Mouse (Mus musculus) hindbrain, embryonic 14.5 days (tissue): ENCODE data around the gene Olfr1388. TPM values are rescaled to one million over a fixed set of nuclear protein-coding genes. Genes with fewer than 3 reads are reported as not detected.
"Not testable (repeated sequence)": the region's sequence is repeated elsewhere in the genome, so short reads cannot be mapped to it uniquely, and the experiment has no call there.

Experiments
- ATAC-seq: fragments of 200-750 bp; cut with Nextera tagmentation; 2 replicates; pipeline ENCODE4 v1.8.0; 2017; ENCODE audit warnings: moderate number of reproducible peaks, mild to moderate bottlenecking, moderate TSS enrichment, moderate library complexity; ENCODE audit not compliant: low FRiP score
- DNase-seq: peaks from one replicate; pipeline ENCODE4 v3.0.0-alpha.2; 2015; ENCODE audit warnings: low spot score
- H3K27ac ChIP-seq: fragments of 300-500 bp; sonication (generic); 2 replicates; pipeline ENCODE4 v1.5.1; 2014; ENCODE audit warnings: mild to moderate bottlenecking, moderate library complexity
- H3K27me3 ChIP-seq: fragments of 300-500 bp; sonication (generic); 2 replicates; pipeline ENCODE4 v1.6.1; 2014; ENCODE audit warnings: mild to moderate bottlenecking, low read length, mixed read lengths; ENCODE audit not compliant: control insufficient read depth, insufficient read depth
- H3K36me3 ChIP-seq: fragments of 300-500 bp; sonication (generic); replicated peaks from 2 replicates; pipeline ENCODE4 v1.6.1; 2014; ENCODE audit not compliant: control insufficient read depth, insufficient read depth
- H3K4me1 ChIP-seq: fragments of 300-500 bp; sonication (generic); replicated peaks from 2 replicates; pipeline ENCODE4 v1.6.1; 2014; ENCODE audit warnings: antibody characterized with exemption, low read length, mixed read lengths; ENCODE audit not compliant: control insufficient read depth, insufficient read depth
- H3K4me2 ChIP-seq: fragments of 300-500 bp; sonication (generic); replicated peaks from 2 replicates; pipeline ENCODE4 v1.6.1; 2014; ENCODE audit warnings: mild to moderate bottlenecking, moderate library complexity
- H3K4me3 ChIP-seq: fragments of 300-500 bp; sonication (generic); replicated peaks from 2 replicates; pipeline ENCODE4 v1.5.1; 2014; ENCODE audit warnings: mild to moderate bottlenecking, low read length
- H3K9ac ChIP-seq: fragments of 300-500 bp; sonication (generic); 2 replicates; pipeline ENCODE4 v1.6.1; 2014
- H3K9me3 ChIP-seq: fragments of 300-500 bp; sonication (generic); 2 replicates; pipeline ENCODE4 v1.6.1; 2016; ENCODE audit warnings: low read length; ENCODE audit not compliant: control insufficient read depth
- WGBS: fragments of 180-500 bp; shearing (Covaris S2); extraction: QIAGEN DNeasy Blood & Tissue Kit; methylation state at CpG from one replicate; pipeline ENCODE4 v1.1.7; 2014; 5-methylcytosine and 5-hydroxymethylcytosine counted together
- polyA plus RNA-seq: library from polyadenylated mRNA; unstranded; fragments of >200 nt; fragmentation: Nextera tagmentation; extraction: Ambion mirVana; gene quantifications from 2 replicates; pipeline ENCODE4 v1.2.1, GENCODE M21; 2014

The Olfr1388 gene
- polyA plus RNA-seq, 1 experiment from 2014 or later: 0.07 TPM

- H3K9me3 ChIP-seq: no peaks in the 10 kb centered on the region
- no peaks in the 10 kb centered on the region for H3K36me3 ChIP-seq
- H3K27me3 ChIP-seq: no peaks in the 10 kb centered on the region
- no peak overlapping the region for H3K27ac ChIP-seq
- ATAC-seq: no peak
- H3K4me1 ChIP-seq: no peaks in the 10 kb centered on the region
- no peak for DNase-seq
- WGBS: 46% methylated on average over 4 of the region's 4 CpGs
- no peak overlapping the region for H3K4me3 ChIP-seq
- no peak overlapping the region for H3K4me2 ChIP-seq
- no peak overlapping the region for H3K9ac ChIP-seq
These were observed 49.5 kb downstream of the Olfr1388 start for GRCm38 (mm10) chr11:49485973-49486372.

- not testable (repeated sequence) for H3K9ac ChIP-seq, H3K36me3 ChIP-seq, H3K4me2 ChIP-seq, ATAC-seq, DNase-seq, H3K4me1 ChIP-seq, H3K27ac ChIP-seq, H3K27me3 ChIP-seq, H3K9me3 ChIP-seq, H3K4me3 ChIP-seq
- WGBS: 78% methylated on average over 1 of the region's 1 CpGs
These were observed 52.3 kb downstream of the Olfr1388 start, which contains the start of gene Olfr1385 for GRCm38 (mm10) chr11:49488770-49489169. Gene Olfr1385, plus strand, starts transcription at chr11:49489070.

Other genes starting within 250 kb of the Olfr1388 start
- gene Btnl9, start 249.5 kb upstream of the Olfr1388 start, polyA plus RNA-seq: 0.05 and 0.11 TPM in 2 replicates
- gene Zfp62, start 233.3 kb upstream of the Olfr1388 start, polyA plus RNA-seq: 46.8 and 48.2 TPM in 2 replicates
- gene Mgat1, start 192.4 kb upstream of the Olfr1388 start, polyA plus RNA-seq: 31.0 and 31.1 TPM in 2 replicates
- gene Olfr1393, start 158.3 kb upstream of the Olfr1388 start, polyA plus RNA-seq: not detected in 2 replicates
- gene Olfr1392, start 151.3 kb upstream of the Olfr1388 start, polyA plus RNA-seq: not detected in 2 replicates
- gene Olfr10, start 131.9 kb upstream of the Olfr1388 start, polyA plus RNA-seq: 0.07 TPM in 1 of 2 replicates, not detected in the other
- gene Olfr1391, start 113.9 kb upstream of the Olfr1388 start, polyA plus RNA-seq: not detected in 2 replicates
- not detected in 2 replicates for gene Olfr1390, start 101.4 kb upstream of the Olfr1388 start, polyA plus RNA-seq
- not detected in 2 replicates for gene Olfr1389, start 13.6 kb upstream of the Olfr1388 start, polyA plus RNA-seq
- gene Olfr1387, start 18.7 kb downstream of the Olfr1388 start, polyA plus RNA-seq: not detected in 2 replicates
- gene Olfr1386, start 28.4 kb downstream of the Olfr1388 start, polyA plus RNA-seq: not detected in 2 replicates
- not detected in 2 replicates for gene Olfr1385, start 52.4 kb downstream of the Olfr1388 start, polyA plus RNA-seq
- not detected in 2 replicates for gene Olfr1384, start 70.1 kb downstream of the Olfr1388 start, polyA plus RNA-seq
- not detected in 2 replicates for gene Olfr1383, start 83.0 kb downstream of the Olfr1388 start, polyA plus RNA-seq
- not detected in 2 replicates for gene Olfr1382, start 91.6 kb downstream of the Olfr1388 start, polyA plus RNA-seq
- not detected in 2 replicates for gene Olfr1381, start 106.8 kb downstream of the Olfr1388 start, polyA plus RNA-seq
- not detected in 2 replicates for gene Olfr1380, start 120.3 kb downstream of the Olfr1388 start, polyA plus RNA-seq
- gene Flt4, start 172.6 kb downstream of the Olfr1388 start, polyA plus RNA-seq: 2.2 and 2.8 TPM in 2 replicates
- gene Scgb3a1, start 227.0 kb downstream of the Olfr1388 start, polyA plus RNA-seq: not detected in 2 replicates